Comparison of ENCODE assay signal across 8 mouse cellular contexts in genomic region chr8:70765329-70765728, GRCm38 (mm10). TPM values are rescaled to one million over a fixed set of nuclear protein-coding genes. Genes with fewer than 3 reads are reported as not detected.
A peak's percentile ranks its signal among the peaks of the same experiment; 100 is the strongest.
DNase-seq lines count a peak whose midpoint lies in the region; ATAC-seq and TF ChIP-seq lines count a peak whose summit lies in the region.

No protein-coding gene starts in this region.

- peaks cover 4% of the 10 kb centered on the region; the same call in 1 of the 2 replicates for H3K79me2 ChIP-seq in macrophage (ENCODE audit: inconsistent target)

- H3K4me2 ChIP-seq in kidney, embryonic 14.5 days (replicated peaks; ENCODE audit: low read depth, low read length), result peak overlapping the region; percentile 93
- peak overlapping the region; percentile 54 for H3K4me2 ChIP-seq in hindbrain, embryonic 12.5 days (replicated peaks)

- no peaks in the 10 kb centered on the region for H3K9me3 ChIP-seq in kidney, embryonic 14.5 days (ENCODE audit: control insufficient read depth, low read length)
- H3K9me3 ChIP-seq in ES-Bruce4 (replicated peaks; ENCODE audit: control insufficient read depth, insufficient read depth, low read length, poor library complexity, severe bottlenecking), result no peaks in the 10 kb centered on the region
- no peaks in the 10 kb centered on the region for H3K9me3 ChIP-seq in hindbrain, embryonic 12.5 days (replicated peaks)

- H3K4me3 ChIP-seq in kidney, embryonic 14.5 days (ENCODE audit: low read length), result peak overlapping the region; percentile 53; the same call in 1 of the 2 replicates
- H3K4me3 ChIP-seq in ES-Bruce4 (ENCODE audit: low read depth, low read length) (peak overlapping the region; percentile 70), macrophage (ENCODE audit: inconsistent target) (peak overlapping the region; percentile 55)
- H3K4me3 ChIP-seq in hindbrain, embryonic 12.5 days, result peak overlapping the region; percentile 25; the same call in 1 of the 2 replicates

- no peak for DNase-seq in kidney, postnatal 4 days
- no peak for DNase-seq in retina, postnatal 1 day
- no peak for DNase-seq in left cerebral cortex, adult 9 months (ENCODE audit: low spot score in 2 of 2)

- no peak overlapping the region for H3K27ac ChIP-seq in kidney, embryonic 14.5 days (ENCODE audit: low read depth, low read length)
- no peak overlapping the region for H3K27ac ChIP-seq in ES-Bruce4 (ENCODE audit: insufficient read depth, low read length)
- no peak overlapping the region for H3K27ac ChIP-seq in hindbrain, embryonic 12.5 days
- peak overlapping the region; percentile 58 for H3K27ac ChIP-seq in macrophage

- H3K4me1 ChIP-seq in kidney, embryonic 14.5 days (ENCODE audit: control insufficient read depth, insufficient read depth, low read length), result peaks cover 15% of the 10 kb centered on the region; the same call in 1 of the 2 replicates
- peaks cover 2% of the 10 kb centered on the region for H3K4me1 ChIP-seq in ES-Bruce4 (ENCODE audit: control insufficient read depth, insufficient read depth, low read length)
- H3K4me1 ChIP-seq in hindbrain, embryonic 12.5 days, result peaks cover 23% of the 10 kb centered on the region

- ATAC-seq in kidney, embryonic 14.5 days (ENCODE audit: low FRiP score, low TSS enrichment), result no peak
- ATAC-seq in hindbrain, embryonic 12.5 days (ENCODE audit: low FRiP score), result no peak
- ATAC-seq in cerebellum, adult (ENCODE audit: insufficient number of reproducible peaks, low FRiP score, low TSS enrichment), result no peak

- H3K36me3 ChIP-seq in kidney, embryonic 14.5 days (ENCODE audit: control insufficient read depth, insufficient read depth, low read length), result peaks cover 35% of the 10 kb centered on the region
- H3K36me3 ChIP-seq in ES-Bruce4 (ENCODE audit: control insufficient read depth, insufficient read depth, low read length, poor library complexity, severe bottlenecking), result peaks cover 13% of the 10 kb centered on the region
- peaks cover 29% of the 10 kb centered on the region for H3K36me3 ChIP-seq in hindbrain, embryonic 12.5 days
- H3K36me3 ChIP-seq in macrophage (ENCODE audit: inconsistent target), result peaks cover under 1% of the 10 kb centered on the region; the same call in 1 of the 2 replicates

- WGBS in kidney, embryonic 14.5 days, result 81% methylated on average over 9 of the region's 9 CpGs
- 85% methylated on average over 9 of the region's 9 CpGs for WGBS in hindbrain, embryonic 12.5 days
- 35% methylated on average over 9 of the region's 9 CpGs for WGBS in macrophage (ENCODE audit: missing documents)

- TF ChIP-seq CTCF in ES-Bruce4 (IDR thresholded peaks at IDR 0.05; ENCODE audit: low read depth, low read length), result no peak

- H3K27me3 ChIP-seq in kidney, embryonic 14.5 days (ENCODE audit: control insufficient read depth, insufficient read depth, low read length), result no peaks in the 10 kb centered on the region
- H3K27me3 ChIP-seq in ES-Bruce4 (ENCODE audit: control insufficient read depth, insufficient read depth, low read length, poor library complexity, severe bottlenecking), result no peaks in the 10 kb centered on the region
- H3K27me3 ChIP-seq in hindbrain, embryonic 12.5 days, result peaks cover 24% of the 10 kb centered on the region; the same call in 1 of the 2 replicates

- TF ChIP-seq EP300 in ES-Bruce4 (IDR thresholded peaks at IDR 0.05; ENCODE audit: insufficient read depth, low read depth, low read length), result no peak

- no peak for TF ChIP-seq POLR2A in ES-Bruce4 (IDR thresholded peaks at IDR 0.05; ENCODE audit: insufficient read depth, low read length)

- no peak overlapping the region for H3K9ac ChIP-seq in kidney, embryonic 14.5 days (ENCODE audit: low read depth, low read length)
- peak overlapping the region; percentile 59 for H3K9ac ChIP-seq in ES-Bruce4 (ENCODE audit: low read depth, poor library complexity, severe bottlenecking)
- H3K9ac ChIP-seq in hindbrain, embryonic 12.5 days, result no peak overlapping the region; the same call in 1 of the 2 replicates

RNA-seq across cellular contexts. Expression of gene Mpv17l2, which starts 4.6 kb away (rescaled TPM):
- polyA plus RNA-seq in kidney, embryonic 14.5 days (2014; fragmentation: Nextera tagmentation; extraction: Ambion mirVana), result 47.9 and 52.7 TPM in 2 replicates
- polyA plus RNA-seq in ES-Bruce4 (2011; ENCODE audit: insufficient read depth, insufficient read length, low read depth, missing spikeins) (17.7 and 19.1 TPM in 2 replicates), macrophage (2018) (26.0 to 40.2 TPM (median 29.3 TPM) in 3 replicates)
- 38.2 and 38.3 TPM in 2 replicates for polyA plus RNA-seq in hindbrain, embryonic 12.5 days (2016; fragmentation: Nextera tagmentation; extraction: Ambion mirVana)
- total RNA-seq in macrophage (2018; cell fraction: chromatin; rRNA removed), result 10 to 100 TPM in 9 of 26 experiments, 1 to 10 TPM in 13, not detected in 4; 1.0 to 18.7 (median 8.1) TPM
- total RNA-seq in macrophage (2018; cell fraction: cytosol; rRNA removed), result 10 to 100 TPM; 21.2 to 51.6 (median 33.0) TPM
- 10 to 100 TPM in 17 of 26 experiments, 1 to 10 TPM in 9; 2.6 to 29.3 (median 14.0) TPM for total RNA-seq in macrophage (2018; cell fraction: nucleus; rRNA removed)

RNA-seq across cellular contexts. Expression of gene Rab3a, which starts 10.8 kb away (rescaled TPM):
- 14.3 and 16.4 TPM in 2 replicates for polyA plus RNA-seq in kidney, embryonic 14.5 days (2014; fragmentation: Nextera tagmentation; extraction: Ambion mirVana)
- polyA plus RNA-seq in ES-Bruce4 (2011; ENCODE audit: insufficient read depth, insufficient read length, low read depth, missing spikeins), result 6.2 and 6.3 TPM in 2 replicates
- polyA plus RNA-seq in hindbrain, embryonic 12.5 days (2016; fragmentation: Nextera tagmentation; extraction: Ambion mirVana), result 126 and 134 TPM in 2 replicates
- total RNA-seq in macrophage (2018; cell fraction: chromatin; rRNA removed), result 10 to 100 TPM in 4 of 26 experiments, 1 to 10 TPM in 14, not detected in 8; 1.3 to 17.0 (median 3.9) TPM
- 1 to 10 TPM in 22 of 26 experiments, under 1 TPM in 4; 0.14 to 6.8 (median 4.3) TPM for total RNA-seq in macrophage (2018; cell fraction: cytosol; rRNA removed)
- total RNA-seq in macrophage (2018; cell fraction: nucleus; rRNA removed), result 10 to 100 TPM in 4 of 26 experiments, 1 to 10 TPM in 14, under 1 TPM in 5, not detected in 3; 0.40 to 12.9 (median 1.7) TPM
- polyA plus RNA-seq in macrophage (2018), result 3.2 to 5.2 TPM (median 3.7 TPM) in 3 replicates

RNA-seq across cellular contexts. Expression of gene Pik3r2, which starts 11.2 kb away (rescaled TPM):
- 33.3 and 49.1 TPM in 2 replicates for polyA plus RNA-seq in kidney, embryonic 14.5 days (2014; fragmentation: Nextera tagmentation; extraction: Ambion mirVana)
- polyA plus RNA-seq in ES-Bruce4 (2011; ENCODE audit: insufficient read depth, insufficient read length, low read depth, missing spikeins) (20.1 and 25.1 TPM in 2 replicates), macrophage (2018) (23.2 to 26.1 TPM (median 23.3 TPM) in 3 replicates)
- 84.5 and 85.5 TPM in 2 replicates for polyA plus RNA-seq in hindbrain, embryonic 12.5 days (2016; fragmentation: Nextera tagmentation; extraction: Ambion mirVana)
- total RNA-seq in macrophage (2018; cell fraction: chromatin; rRNA removed), result 10 to 100 TPM in 15 of 26 experiments, 1 to 10 TPM in 11; 2.0 to 45.1 (median 11.1) TPM
- 10 to 100 TPM; 14.9 to 33.2 (median 21.8) TPM for total RNA-seq in macrophage (2018; cell fraction: cytosol; rRNA removed)
- total RNA-seq in macrophage (2018; cell fraction: nucleus; rRNA removed), result 10 to 100 TPM in 16 of 26 experiments, 1 to 10 TPM in 10; 2.9 to 36.2 (median 12.5) TPM

RNA-seq across cellular contexts. Expression of gene Mast3, which starts 39.5 kb away (rescaled TPM):
- 13.4 and 17.2 TPM in 2 replicates for polyA plus RNA-seq in kidney, embryonic 14.5 days (2014; fragmentation: Nextera tagmentation; extraction: Ambion mirVana)
- polyA plus RNA-seq in ES-Bruce4 (2011; ENCODE audit: insufficient read depth, insufficient read length, low read depth, missing spikeins), result 9.1 and 10.9 TPM in 2 replicates
- polyA plus RNA-seq in hindbrain, embryonic 12.5 days (2016; fragmentation: Nextera tagmentation; extraction: Ambion mirVana), result 16.0 and 17.7 TPM in 2 replicates
- 100 to 1,000 TPM in 18 of 26 experiments, 10 to 100 TPM in 8; 21.9 to 301 (median 190) TPM for total RNA-seq in macrophage (2018; cell fraction: chromatin; rRNA removed)
- total RNA-seq in macrophage (2018; cell fraction: cytosol; rRNA removed), result 10 to 100 TPM; 19.1 to 88.9 (median 67.2) TPM
- 100 to 1,000 TPM in 16 of 26 experiments, 10 to 100 TPM in 10; 21.5 to 225 (median 122) TPM for total RNA-seq in macrophage (2018; cell fraction: nucleus; rRNA removed)
- 40.6 to 60.5 TPM (median 46.5 TPM) in 3 replicates for polyA plus RNA-seq in macrophage (2018)

RNA-seq across cellular contexts. Expression of gene Pde4c, which starts 41.8 kb away (rescaled TPM):
- 2.5 and 4.0 TPM in 2 replicates for polyA plus RNA-seq in kidney, embryonic 14.5 days (2014; fragmentation: Nextera tagmentation; extraction: Ambion mirVana)
- 1.9 and 2.3 TPM in 2 replicates for polyA plus RNA-seq in ES-Bruce4 (2011; ENCODE audit: insufficient read depth, insufficient read length, low read depth, missing spikeins)
- polyA plus RNA-seq in hindbrain, embryonic 12.5 days (2016; fragmentation: Nextera tagmentation; extraction: Ambion mirVana), result 0.26 and 0.39 TPM in 2 replicates
- total RNA-seq in macrophage (2018; cell fraction: chromatin; rRNA removed), result not detected
- under 1 TPM in 1 of 26 experiments, not detected in 25; 0.04 TPM for total RNA-seq in macrophage (2018; cell fraction: cytosol; rRNA removed)
- under 1 TPM in 1 of 26 experiments, not detected in 25; 0.51 TPM for total RNA-seq in macrophage (2018; cell fraction: nucleus; rRNA removed)
- polyA plus RNA-seq in macrophage (2018), result not detected in 3 replicates
